Mouse (Mus musculus) layer of hippocampus, adult 9-11 months (tissue): ENCODE measurements around the gene Pofut1.

Experiments used
- DNase-seq: peaks from one replicate; pipeline ENCODE4 v3.0.0; 2022

The Pofut1 gene

GRCm38 (mm10) chr2:153290938-153291928, 49.9 kb downstream of the Pofut1 start, which contains the start of gene Kif3b:
Gene Kif3b, plus strand, starts transcription at chr2:153291413.
- DNase-seq, result peak; percentile 86

GRCm38 (mm10) chr2:153292305-153292861, 51.0 kb downstream of the Pofut1 start:
- DNase-seq, result no peak

- DNase-seq, result no peak
Observed at GRCm38 (mm10) chr2:153295196-153295595, 53.9 kb downstream of the Pofut1 start.

GRCm38 (mm10) chr2:153297771-153298170, 56.4 kb downstream of the Pofut1 start:
- DNase-seq, result no peak

GRCm38 (mm10) chr2:153298460-153298859, 57.1 kb downstream of the Pofut1 start:
- no peak for DNase-seq

- peak; percentile 59 for DNase-seq
Observed at GRCm38 (mm10) chr2:153298863-153299262, 57.5 kb downstream of the Pofut1 start.

- DNase-seq, result no peak
Observed at GRCm38 (mm10) chr2:153301123-153301522, 59.8 kb downstream of the Pofut1 start.

GRCm38 (mm10) chr2:153305240-153305639, 63.9 kb downstream of the Pofut1 start:
- no peak for DNase-seq

- DNase-seq, result no peak
Observed at GRCm38 (mm10) chr2:153308586-153308985, 67.3 kb downstream of the Pofut1 start.

- no peak for DNase-seq
Observed at GRCm38 (mm10) chr2:153309106-153309505, 67.8 kb downstream of the Pofut1 start.

GRCm38 (mm10) chr2:153310228-153310627, 68.9 kb downstream of the Pofut1 start:
- DNase-seq, result no peak

- DNase-seq, result no peak
Observed at GRCm38 (mm10) chr2:153312884-153313283, 71.6 kb downstream of the Pofut1 start.

GRCm38 (mm10) chr2:153318408-153318807, 77.1 kb downstream of the Pofut1 start:
- DNase-seq, result no peak

GRCm38 (mm10) chr2:153319036-153319643, 77.8 kb downstream of the Pofut1 start:
- peak; percentile 43 for DNase-seq
